Mouse (Mus musculus) layer of hippocampus, postnatal 14 days (tissue): ENCODE data around the gene Ric8b. TPM values are rescaled to one million over a fixed set of nuclear protein-coding genes. Genes with fewer than 3 reads are reported as not detected.

ENCODE experiments used
- DNase-seq, 2 experiments: peaks; one replicate each; pipeline ENCODE4 v3.0.0; 2021 to 2022; ENCODE audit warnings: low spot score in 2 of 2, mixed read lengths in 1 of 2
- total RNA-seq, 2 experiments: library from RNA; stranded (reverse); gene quantifications; 2 replicates each; pipeline ENCODE4 v1.2.3; 2021

Ric8b gene
- total RNA-seq, 2 experiments from 2014 or later: 31.9 to 32.4 TPM

DNA sequence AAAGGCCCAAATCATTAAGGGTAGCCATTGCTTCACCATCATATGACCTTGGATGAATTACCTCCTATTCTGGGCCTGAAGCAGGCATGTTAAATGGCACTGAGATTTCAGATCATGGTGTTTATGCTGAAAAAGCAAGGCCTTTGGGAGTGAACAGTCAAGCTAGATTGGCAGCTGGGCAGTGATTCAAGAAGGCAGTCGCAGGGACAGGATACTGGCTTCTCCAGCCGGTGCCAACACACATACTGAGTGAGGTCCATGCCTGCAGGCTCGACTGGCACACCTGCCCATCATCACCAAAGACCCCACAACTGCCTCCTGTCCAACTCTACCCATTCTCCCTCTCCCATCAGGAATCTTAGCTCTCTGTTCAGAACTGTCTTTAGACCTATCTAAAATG, 8.9 kb upstream of the Ric8b start:
- no peak for DNase-seq

DNA sequence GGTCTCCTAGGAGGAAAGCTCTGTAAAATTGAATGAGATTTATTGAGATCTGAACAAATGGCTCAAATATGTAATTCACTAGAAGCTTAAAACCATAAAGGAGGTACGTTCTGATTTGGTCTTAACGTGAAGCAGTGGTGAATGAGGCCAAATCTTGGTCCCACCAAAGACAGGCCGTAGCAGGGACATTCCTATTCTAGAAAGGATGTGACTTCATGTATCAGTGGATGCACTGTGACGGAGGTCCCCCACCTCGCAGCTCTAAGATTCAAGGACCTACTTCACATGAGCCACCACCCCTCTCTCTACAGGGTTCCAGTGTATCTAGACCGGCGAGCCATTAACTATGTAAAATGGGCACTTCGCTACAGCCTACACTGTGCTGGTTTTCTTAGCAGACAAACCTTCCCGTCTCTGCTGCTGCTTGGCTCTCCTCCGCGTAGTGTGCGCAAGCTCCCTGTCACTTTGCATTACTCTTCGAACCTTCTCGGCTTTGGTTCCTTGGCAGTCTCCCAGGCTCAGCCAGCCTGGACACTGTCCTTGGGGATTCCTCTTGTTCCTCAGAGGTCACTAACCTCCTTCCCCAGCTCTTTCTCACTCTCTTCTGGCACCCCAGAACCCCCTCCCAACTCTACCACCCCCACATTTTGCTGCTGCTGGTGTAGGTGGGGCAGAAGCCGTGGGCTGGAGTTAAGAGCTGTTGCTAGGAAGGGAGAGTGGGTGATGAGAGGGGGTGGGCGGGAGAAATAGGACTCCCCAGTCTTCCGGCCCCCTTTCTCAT, 8.2 kb upstream of the Ric8b start:
- peak in 1 of 2 experiments; percentile 14 for DNase-seq

DNA sequence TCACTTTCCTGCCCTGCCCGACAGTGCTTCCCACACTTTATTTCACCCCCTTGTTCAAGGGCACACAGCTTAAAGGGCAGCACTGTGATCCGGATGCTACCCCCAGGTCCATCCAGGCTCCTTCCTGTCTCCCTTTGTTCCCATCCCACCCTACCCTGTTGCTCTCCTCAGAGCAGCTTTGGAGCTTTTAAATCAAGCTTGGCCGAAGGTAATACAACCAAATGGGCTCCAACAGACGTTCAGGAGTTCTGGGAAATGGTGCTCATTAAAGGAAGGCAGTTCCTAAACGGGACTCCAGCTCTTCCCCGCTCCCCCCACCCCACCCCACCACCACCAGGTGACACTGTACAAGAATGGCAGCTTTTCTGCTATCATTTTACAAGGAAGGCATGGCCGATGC, 7.2 kb upstream of the Ric8b start:
- DNase-seq: no peak

DNA sequence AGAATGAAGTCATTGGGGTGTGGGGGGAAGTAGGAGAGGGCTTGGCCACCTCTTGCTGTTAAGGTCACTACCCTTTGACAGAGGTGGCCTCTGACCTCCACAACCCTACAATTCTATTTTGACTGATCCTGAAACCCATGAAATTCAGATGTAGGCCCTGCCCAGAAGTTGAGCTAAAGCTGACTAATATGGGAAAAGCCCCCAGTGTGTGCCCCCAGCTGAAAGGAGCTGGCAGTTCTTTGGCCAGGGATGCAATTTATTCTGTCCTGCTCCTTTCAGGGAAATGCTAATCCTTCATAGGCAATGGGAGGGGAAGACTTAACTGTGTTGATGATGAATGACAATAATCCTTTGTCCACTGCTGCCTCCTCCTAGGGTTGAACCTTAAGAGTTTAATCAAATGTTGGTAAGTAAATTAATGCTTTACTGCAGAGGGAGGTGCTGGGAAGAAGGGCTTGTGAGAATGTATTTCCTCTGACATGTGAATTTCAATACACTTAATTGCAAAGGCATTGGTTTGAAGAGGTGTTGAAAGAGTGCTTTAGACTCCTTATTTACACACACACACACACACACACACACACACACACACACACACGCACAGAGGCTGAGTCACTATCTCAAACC, 6.5 kb upstream of the Ric8b start:
- no peak for DNase-seq

DNA sequence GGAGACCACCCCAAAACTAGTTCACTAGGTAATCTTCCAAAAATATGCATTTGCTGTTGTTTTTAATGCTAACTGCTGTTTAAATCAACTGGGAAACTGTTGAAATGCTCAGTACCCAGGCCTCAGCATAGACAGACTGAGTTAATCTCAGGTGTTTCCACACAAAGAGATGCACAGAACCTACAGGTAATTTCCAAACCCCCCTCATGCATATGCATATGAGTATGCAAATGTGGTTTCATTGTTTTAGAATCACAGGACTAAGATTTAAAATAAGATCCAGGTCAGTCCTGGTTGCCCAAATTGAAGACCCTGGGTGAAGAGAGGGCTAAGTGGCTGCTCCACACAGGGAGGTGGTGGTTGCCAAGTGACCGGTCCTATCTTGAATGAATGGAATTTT, 4.3 kb upstream of the Ric8b start:
- DNase-seq: no peak

DNA sequence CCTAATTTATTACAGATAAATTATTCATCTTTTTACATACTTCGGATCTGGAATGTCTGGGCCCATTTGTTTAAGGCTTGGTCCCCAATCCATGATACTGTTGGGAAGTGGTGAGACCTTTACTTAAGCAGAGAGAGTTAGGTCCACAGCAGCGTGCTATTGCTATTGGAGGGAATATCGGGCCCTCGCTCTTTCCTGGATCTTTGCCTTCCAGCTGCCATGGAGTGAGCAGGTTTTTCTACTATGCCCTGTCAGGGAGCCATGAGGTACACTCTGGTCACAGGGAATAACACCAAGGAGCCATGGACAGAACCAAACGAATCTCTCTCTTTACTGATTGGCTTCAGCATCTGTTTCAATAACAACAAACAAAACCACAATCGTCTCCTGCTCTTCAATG, 1.9 kb upstream of the Ric8b start:
- DNase-seq: no peak

DNA sequence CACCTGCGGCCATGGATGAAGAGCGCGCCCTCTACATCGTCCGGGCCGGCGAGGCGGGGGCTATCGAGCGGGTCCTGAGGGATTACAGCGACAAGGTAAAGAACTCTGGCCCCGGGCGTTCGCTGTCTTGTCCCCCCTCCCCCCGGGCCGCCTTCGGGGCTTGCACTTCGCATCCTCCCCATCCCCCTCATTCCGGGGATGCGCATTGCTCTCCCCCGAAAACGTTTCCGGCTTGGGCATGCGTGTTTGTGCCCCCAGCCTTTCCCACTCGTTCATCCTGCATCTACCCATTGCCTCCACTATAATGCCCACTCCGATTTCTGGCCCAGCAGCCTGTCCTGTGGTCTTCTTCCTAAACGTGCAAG, 297 bp downstream of the Ric8b start:
- DNase-seq: peak; percentile 45 to 64

DNA sequence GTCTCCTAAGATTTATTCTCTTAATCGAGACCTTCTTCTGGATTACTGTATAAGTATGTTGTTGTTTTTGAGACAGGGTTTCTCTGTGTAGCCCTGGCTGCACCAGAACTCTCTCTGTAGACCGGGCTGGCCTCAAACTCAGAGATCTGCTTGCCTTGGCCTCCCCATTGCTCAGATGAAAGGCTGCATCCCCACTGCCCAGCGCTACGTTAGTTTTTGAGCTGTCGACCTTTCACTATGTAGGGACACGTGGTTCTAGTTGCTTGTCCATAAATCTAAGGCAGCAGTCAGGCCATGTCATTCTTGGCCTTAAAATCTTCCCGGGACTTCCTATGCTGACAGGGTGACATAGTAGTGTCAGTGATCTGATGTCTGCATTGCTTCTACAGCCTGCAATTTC, 8.9 kb downstream of the Ric8b start:
- DNase-seq: no peak

DNA sequence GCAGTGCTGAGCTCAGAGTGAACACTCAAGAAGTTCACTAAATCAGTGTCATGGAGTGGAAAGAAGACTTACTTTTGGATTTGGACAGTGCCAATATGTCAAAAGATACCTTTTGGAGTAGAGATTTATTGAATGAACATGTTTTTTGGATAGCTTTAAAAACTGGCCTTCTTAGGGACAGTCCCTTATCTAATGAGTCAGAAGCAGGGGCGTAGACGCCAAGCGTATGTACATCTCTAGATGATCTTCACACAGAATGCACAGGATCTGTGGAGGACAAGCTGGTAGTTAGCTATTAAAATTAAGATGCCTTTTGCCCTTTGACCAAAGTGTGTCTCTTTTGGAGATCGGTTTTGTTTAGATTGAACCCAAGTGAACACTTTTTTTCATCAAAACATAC, 9.5 kb downstream of the Ric8b start:
- no peak for DNase-seq

DNA sequence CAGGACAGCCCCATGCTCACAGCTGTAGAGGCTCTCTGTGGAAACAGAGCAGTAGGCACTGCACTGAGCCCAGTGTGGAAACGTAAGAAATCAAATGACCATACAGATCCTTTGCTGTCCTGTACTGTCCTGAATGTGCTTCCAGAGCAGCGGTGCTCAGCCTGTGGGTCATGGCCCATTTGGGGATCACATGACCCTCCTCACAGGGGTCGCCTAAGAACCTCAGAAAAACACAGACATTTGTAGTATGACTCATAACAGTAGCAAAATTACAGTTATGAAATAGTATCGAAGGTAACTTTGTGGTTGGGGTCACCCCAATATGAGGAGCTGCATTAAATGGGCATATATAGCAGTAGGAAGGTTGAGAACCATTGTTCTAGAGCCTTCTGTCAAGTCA, 11.0 kb downstream of the Ric8b start:
- DNase-seq: no peak

DNA sequence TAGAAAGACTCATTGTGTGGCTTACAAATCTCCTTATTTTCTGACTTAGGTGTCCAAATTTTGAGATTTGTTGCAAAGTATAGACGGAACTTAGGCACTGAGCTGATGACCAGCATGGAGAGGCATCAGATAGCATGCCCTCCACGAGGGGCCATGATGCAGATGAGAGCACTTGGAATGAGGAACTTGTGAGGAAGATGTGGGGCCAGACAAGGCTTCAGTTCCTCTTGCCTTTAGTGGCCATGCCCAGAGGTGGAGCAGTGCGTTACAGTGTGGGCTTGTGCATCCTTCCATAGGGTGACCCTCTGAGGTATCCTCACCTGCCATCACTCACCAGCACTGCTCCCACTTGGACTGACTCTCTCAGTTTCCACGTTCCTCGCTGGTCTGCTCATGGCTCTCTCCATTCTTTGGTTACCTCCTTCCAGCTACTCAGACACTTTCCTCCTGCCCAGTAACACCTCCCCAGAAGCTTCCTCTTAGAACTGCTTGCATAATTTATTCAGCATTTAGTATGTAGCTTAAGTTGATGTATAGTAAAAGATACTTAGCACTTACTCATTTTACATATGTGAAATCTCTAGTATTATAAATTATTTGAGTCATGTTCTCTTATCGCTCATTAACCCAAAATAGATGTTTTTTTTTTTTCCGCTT, 18.3 kb downstream of the Ric8b start:
- no peak for DNase-seq

DNA sequence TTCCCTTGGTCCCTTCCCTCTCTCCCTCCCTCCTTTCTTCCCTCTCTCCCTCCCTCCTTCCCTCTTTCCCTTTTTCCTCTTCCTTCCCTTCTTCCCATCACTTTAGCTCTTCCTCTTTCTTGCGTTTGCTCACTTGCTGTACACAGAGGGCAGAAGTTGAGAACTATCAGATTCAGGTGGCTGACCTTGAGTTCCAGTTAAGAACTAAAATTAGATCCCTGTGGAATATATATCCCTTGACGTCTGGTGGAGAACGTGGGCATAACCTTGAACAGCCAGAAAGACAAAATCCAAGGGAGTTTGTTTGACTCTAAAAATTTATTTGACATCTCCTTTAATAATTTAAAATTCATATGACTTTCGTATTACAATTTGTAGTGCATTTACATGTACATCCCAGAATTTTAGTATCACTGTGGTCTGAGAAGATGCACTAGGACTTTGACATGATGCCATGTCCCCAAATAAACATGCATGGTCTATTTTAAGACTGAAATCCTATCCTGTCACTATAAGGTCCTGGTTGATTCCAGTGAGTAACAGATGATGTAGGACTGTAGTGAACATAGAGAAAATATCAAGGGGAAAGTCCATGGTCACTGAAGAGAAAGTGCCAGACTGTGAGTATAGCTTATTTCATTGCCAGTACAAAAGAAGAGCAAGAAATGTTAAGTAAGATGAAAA, 19.6 kb downstream of the Ric8b start:
- no peak for DNase-seq

DNA sequence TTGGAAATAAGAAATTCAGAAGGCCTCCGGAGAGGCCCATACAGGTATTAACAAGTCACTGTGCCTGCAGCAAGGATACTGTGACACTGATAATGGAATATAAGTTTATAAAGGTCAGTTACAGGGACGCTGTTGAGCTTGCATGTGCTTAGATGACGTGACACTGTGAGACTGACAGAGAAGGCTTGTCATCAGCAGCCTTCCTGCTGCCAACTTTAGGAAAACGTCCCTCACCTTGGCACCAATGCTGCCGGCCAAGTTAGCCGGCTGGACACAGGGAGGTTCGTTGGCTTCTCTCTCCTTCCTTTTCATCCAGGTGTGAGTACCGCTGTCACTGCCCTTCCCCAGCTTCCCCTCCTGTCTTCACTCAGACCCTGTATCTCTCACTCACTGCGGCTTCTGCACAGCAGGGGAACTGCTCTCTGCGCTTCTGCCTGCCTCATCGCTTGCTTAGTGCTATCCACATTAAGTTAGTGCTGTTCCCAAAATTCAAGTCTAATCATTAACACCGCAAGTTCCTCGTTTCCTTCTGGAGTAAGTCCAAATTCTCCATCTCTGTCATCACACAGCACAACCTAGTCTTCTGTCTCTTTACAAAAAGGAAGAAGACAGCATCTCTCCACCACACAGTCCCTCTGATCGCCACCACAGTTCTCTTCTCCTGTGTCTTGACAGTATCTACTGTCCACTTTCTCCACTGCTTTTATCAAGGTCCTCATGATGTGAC, 20.8 kb downstream of the Ric8b start:
- DNase-seq: no peak

DNA sequence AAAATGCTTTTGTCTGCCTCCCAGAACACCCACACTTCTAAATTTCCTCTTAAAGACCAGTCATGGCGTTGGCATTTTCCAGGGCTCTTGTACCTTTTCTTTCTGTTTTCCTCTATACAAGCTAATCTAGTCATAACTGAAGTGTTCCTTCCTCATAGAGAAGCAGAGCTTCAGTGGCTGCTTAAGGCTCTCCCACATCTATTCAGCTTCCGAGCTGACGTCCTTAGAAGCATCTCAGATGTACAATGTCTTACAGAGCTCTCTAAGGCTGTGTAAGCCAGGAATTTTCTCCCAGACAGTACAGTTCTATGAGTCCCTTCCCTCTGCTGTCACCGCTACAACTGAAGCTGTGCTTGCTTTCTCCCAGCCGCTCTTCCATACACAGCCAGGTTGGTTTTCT, 21.5 kb downstream of the Ric8b start:
- no peak for DNase-seq

DNA sequence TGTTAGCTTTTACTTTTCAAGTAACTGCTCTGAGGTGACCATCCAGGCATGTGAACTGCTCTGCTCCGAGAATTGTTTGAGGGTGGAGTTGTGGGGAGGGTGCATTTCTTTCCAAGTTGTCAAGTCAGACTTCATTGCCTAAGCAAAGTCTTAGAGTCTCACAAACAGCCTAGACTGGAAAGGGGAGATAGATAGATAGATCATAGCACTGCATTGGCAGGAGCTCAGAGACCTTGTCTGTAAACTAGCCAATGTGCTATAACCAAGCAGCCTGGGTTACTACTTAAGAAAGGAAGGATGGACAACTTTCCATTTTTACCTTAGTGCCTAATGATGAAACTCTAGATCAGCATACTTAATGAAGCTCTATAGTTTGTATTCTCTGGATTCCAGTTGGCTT, 22.9 kb downstream of the Ric8b start:
- no peak for DNase-seq

DNA sequence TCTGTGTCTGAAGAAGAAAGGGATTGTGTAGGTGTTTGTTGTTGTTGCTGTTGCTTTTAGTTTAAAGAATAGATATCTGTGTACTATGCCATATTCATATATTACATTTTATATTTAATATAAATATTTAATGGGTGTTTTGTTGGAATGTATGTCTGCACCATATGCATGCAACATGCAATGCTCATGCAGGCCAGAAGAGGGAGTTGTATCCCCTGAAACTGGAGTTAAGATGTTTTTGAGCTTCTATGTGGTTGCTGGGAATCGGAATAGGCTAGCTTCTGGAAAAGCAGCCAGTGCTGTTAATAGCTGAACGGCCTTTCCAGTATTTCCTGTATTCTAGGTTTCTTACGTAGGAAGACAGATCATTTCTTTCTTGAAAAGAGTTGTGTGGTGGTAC, 28.3 kb downstream of the Ric8b start:
- no peak for DNase-seq

DNA sequence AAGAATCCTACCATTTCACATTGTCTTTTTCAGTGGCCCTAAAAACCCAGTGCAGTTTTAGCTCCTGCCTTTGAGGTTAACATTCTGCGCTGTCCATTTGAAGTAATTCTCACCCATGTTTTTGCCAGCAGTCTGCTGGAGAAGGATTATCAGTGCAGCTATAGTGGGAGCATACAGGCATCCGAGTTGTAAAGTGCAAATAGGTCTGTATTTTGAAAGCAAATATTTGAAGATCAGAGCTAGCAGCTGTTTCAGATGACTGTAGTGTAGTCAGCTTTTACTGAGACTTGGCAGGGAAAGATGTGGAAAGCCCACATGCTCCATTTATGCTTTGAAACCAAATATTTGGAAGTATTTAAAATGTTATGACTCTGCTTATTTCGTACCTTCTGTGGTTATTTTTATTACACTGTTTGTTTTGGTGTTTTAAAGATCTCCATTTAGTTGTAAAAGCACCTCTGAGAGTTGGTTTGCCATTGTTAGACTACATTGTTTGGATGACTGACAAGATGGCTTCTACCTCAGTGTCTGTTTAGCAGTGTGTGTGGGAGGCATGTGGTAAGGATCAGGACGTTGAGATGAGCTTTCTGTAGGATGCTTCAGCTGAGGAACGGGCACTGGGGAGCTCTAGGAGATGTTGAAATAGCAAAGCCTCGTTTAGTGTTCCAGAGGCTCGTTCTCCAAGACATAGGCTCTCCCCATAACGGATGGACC, 31.7 kb downstream of the Ric8b start:
- peak in 1 of 2 experiments; percentile 19 for DNase-seq

DNA sequence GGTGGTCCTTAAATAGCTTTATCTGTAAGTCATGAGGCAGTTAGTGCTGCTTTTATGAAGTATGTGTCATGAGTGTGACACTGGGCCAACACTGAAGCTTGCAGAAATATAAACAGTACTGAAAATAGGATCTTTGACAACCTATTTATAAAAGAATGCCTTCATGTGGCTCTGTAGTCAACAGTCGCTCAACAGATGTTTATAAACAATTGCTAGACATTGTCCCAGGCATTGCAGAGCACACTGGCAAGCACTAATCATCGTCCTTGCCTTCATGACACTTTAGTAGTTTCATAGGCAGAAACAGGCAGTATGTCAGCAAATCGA, 32.2 kb downstream of the Ric8b start:
- no peak for DNase-seq

DNA sequence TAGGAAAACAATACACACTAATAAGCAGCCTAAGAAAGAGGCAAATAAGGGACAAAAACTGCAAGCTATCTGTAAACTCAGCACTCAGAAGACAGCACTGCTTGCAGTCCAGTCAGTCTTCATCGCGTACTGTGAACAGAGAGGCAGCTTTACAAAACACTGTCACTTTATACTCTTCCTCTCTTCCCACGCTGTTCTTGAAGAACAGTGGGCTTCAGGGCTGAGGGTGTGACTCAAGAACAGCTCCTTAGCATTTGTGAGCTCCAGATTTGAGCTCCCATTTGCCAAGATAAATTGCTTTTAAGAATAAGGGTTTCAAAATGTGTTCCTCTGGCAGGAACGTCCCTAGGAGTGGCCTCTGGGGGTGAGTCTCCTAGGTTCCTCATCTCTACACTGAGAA, 33.0 kb downstream of the Ric8b start:
- no peak for DNase-seq

DNA sequence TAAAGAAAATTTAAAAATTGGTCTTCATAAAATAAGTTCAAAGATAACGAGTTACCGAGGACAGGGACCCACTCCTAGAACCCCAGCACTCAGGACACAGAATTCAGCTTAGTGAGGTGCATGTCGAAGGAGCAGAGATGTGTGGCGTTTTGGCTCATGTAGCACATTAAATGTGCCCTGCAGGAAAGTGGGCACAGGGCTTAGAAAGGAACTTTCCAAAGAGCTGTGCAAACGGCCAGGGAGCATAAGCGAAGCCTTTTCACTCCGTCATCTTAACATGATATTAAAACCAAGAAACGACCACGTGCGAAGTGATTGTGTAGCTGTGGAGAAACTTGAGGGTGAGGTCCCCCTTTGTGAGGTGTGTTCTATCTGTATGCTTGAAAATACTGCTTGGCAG, 36.8 kb downstream of the Ric8b start:
- no peak for DNase-seq

DNA sequence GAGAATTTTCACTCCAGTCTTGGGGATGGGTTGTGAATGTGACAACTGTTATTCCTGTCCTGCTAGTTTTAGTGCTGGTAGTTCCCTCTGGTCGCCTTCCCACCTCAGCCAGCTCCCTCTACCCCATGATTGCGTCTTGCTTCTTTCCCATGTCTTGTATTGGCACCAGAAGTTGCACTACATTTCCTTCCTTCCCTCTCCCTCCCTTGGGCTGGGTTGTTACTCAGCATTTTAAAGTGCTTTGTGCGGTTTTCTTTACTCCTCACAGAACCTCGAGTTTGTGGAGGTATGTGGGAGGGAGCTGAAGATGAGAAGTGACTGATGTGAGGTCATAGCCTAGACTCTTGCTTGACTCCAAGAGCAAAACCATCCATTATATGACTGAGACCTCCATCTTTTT, 38.8 kb downstream of the Ric8b start:
- DNase-seq: no peak
